Mouse (Mus musculus) T-cell, adult 2 months (primary cell): ENCODE measurements around the gene Dchs1.
"Not testable (repeated sequence)": the region's sequence is repeated elsewhere in the genome, so short reads cannot be mapped to it uniquely, and the experiment has no call there.

Source experiments
- DNase-seq: peaks from one replicate; pipeline ENCODE4 v3.0.0; 2022; ENCODE audit warnings: low spot score

Dchs1 gene

GRCm38 (mm10) chr7:105742539-105743215 is 44.8 kb downstream of the Dchs1 start:
- not testable (repeated sequence) for DNase-seq

DNA sequence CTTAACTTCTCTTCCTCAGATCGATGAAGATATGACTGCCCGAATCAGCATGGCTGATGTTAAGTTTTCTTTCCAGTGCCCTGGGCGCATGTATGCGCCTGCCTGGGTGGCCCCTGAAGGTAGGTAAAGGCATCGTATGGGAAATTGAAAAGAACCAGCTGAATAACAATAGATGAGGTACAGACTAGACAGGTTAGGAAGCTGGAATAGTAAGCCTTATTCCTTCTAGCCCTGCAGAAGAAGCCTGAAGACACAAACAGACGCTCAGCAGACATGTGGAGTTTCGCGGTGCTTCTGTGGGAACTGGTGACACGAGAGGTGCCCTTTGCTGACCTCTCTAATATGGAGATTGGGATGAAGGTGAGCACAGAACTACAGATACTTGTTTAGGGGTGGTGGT is 45.5 kb downstream of the Dchs1 start:
- no peak for DNase-seq

- DNase-seq: no peak
Observed at GRCm38 (mm10) chr7:105740851-105741250, 46.6 kb downstream of the Dchs1 start.

DNA sequence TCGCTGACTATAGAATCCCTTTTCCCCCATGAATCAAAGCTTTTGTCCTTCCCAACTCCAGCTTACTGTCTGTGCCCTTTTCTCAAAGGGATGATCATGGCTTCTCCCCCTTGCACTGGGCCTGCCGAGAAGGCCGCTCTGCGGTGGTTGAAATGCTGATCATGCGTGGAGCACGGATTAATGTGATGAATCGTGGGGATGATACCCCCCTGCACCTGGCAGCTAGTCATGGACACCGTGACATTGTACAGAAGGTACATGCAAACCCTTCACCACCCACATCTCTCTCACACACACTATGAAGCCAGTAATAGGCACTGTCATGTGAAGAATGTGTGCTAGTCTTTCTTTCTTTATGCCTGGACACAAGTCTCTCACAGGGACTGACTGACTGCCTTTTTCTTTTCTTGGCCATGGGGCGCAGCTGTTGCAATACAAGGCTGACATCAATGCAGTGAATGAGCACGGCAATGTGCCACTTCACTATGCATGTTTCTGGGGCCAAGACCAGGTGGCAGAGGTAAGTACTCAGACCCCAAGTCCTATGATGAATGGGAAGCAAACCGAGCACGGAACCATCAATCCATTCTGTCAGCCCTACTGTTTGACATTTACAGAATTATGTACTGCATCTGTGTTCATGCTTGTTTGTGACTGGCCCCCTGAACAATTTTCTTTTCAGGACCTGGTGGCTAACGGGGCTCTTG is 47.2 kb downstream of the Dchs1 start:
- no peak for DNase-seq

- no peak for DNase-seq
Observed at GRCm38 (mm10) chr7:105738948-105739347, 48.5 kb downstream of the Dchs1 start.

GRCm38 (mm10) chr7:105738286-105738685 is 49.2 kb downstream of the Dchs1 start:
- no peak for DNase-seq

DNA sequence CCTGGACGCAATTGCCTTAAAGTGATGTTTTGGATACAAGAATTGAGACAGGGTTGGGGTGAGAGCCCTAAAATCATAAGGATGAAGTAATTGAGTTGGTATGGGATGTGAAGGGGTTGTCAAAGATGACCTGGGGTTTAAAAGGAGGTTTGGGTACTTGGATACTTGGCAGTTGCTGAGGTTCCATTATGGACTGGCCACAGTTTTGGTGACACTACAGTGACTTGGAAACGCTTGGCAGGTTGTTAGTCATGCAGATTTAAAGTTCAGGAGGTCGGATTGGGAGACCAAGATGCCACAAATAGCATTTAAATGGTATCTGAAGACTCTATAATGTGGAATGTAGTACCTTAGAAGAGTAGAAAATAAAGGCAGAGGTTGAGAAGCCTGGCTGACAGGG is 49.8 kb downstream of the Dchs1 start:
- no peak for DNase-seq

DNA sequence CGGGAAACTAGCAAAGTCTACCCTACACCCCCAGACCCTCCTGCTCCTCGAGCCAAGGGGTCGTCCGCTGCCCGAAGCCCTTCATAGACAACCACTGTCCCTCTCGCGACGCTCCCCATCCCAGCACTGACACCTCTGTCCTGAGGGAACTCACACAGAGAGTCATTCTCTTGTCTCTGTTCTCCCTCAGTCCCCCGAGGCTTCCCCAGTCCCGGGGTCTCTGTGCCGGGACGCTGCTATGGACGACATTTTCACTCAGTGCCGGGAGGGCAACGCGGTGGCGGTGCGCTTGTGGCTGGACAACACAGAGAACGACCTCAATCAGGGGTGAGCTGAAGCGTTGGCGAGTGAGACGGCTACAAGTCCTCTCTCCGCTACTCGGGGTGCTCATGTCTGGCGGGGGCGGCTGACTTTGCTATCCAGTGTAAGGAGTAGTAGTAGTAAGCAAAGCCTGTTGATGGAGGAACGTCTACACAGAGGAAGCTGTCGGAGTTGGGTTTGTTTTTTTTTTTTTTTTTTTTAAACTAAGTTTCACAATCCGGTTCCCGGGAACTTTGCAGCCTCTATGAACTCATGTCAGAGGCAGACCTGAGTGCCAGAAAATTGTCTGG is 50.4 kb downstream of the Dchs1 start, which contains the start of gene Rrp8:
Gene Rrp8, minus strand, starts transcription at position 475 of the 611 bp plus-strand sequence.
- DNase-seq: peak; percentile 29

DNA sequence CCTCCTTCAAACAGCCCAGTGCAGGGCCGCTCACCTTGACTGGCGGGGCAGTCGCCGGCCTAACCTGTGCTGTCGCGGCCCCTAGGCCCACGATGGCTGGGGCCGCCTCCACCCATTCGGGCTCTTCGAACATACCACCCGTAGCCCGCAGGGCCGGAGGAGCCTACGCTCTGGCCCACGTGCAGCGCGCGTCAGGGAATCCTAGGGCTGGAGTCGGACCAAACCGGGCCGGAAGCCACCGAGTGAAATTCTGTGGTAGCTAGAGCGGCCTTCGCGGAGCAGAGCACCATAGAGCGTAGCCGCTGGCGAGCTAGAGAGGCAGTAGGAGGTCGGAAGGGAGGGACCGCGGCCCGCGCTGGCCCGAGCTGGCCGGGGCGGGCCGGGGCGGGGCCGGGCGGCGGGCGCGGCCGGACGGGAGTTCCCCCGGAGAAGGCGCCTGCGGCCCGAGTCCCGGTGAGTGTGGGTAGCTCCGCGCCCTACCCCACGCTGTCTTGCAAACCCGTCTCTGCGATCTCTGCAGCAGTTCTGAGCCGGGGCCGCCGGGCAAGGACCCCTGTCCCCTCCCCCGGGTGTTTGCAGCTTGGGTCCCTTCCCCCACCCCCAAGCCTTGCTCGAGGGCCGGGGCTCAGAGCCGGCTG is 51.1 kb downstream of the Dchs1 start, which contains the start of gene Ilk:
Gene Ilk, plus strand, starts transcription at position 329 of the 638 bp plus-strand sequence.
- peak; percentile 84 for DNase-seq

GRCm38 (mm10) chr7:105735464-105735863 is 52.0 kb downstream of the Dchs1 start:
- not testable (repeated sequence) for DNase-seq

GRCm38 (mm10) chr7:105734826-105735225 is 52.6 kb downstream of the Dchs1 start:
- DNase-seq: no peak

- DNase-seq: no peak
Observed at GRCm38 (mm10) chr7:105733836-105734235, 53.6 kb downstream of the Dchs1 start.

- DNase-seq: no peak
Observed at GRCm38 (mm10) chr7:105728701-105729428, 58.6 kb downstream of the Dchs1 start.

DNA sequence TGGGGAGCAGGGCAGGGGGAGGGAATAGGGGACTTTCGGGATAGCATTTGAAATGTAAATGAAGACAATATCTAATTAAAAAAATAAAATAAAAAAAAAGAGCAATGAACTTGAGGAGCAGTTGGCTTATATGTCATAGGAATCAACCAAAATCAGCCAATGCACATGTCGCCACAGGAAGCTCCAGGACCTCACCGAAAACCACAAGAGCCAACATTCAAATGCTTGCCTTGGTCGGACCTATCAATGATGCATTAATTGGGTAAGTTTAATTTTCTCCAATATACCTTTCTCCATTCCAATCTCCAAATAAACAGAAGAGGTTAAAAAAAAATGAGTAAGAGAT is 60.5 kb downstream of the Dchs1 start:
- no peak for DNase-seq

DNA sequence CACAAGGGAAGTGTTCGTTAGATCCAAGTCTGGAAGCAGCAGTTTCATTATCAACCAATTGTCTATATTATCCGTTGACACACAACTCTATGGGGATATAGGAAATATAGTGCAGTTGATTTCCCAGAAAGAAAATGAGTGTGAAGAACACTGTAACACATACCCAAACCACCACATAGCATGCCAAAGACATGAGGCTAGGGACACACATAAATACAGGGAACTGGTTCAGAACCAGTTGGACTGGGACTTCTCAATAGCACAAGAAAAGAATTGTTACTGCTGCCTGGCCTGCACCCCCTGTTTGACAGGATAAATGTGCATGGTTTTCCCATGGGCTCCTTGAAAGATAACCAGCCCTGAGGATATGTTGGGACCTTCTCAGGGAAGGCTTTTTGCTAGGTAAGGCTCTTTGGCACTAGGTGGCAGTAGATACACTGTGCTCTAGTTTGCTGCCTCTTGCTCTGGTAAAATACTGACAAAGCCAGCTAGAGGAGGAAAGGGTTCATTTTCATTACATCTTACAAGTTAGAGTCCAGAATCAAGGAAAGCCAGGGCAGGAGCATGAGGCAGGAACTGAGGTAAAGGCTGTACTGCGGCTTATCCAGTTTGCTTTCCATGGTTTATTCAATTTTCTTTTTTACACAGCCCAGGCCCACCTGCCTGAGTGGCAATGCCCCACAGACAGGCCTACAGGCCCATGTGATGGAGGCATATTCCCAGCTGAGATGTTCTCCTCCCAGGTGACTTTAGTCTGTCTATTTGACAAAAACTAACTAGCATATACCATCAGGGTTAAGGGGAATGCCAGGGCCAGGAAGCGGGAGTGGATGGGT is 61.1 kb downstream of the Dchs1 start:
- DNase-seq: peak; percentile 46

DNA sequence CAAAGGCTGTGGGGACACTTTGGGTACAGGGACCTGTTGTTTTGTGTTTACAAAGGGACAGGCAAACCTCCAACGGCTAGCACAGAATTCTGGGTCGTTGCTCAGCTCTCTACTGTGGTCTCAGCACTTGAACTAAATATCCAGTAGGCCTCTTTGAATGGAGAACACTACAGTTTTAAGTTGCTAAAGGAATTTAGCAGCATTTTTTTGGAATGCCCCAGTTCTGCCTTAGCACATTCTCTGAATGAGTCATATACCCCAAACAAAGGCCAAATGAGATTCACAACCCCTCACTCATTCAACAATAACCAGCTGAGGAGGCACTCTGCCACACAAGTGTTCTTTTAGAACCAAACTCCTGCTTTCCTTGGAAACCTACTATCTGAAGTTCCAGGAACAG is 65.5 kb downstream of the Dchs1 start:
- no peak for DNase-seq

DNA sequence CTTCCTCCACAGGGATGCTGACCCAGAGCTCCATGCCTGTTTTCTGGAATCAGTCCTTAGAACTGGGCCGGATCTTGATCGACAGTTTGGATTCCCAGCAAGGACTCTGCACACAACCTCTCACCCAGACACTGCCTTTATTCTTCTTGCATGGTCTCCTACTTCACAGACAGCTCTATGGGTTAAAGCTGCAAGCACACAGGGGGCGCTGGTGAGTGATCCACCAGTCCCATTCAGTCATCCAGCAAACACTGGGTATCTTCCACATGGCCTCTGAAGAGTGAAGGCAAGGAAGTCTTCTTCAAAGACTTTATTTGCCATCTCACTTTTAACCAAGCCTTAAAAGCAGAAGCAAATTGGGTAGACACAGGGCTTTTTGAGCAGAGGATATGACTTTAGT is 72.1 kb downstream of the Dchs1 start:
- no peak for DNase-seq

- no peak for DNase-seq
Observed at GRCm38 (mm10) chr7:105708733-105709132, 78.7 kb downstream of the Dchs1 start.

GRCm38 (mm10) chr7:105703816-105704215 is 83.6 kb downstream of the Dchs1 start:
- no peak for DNase-seq

- no peak for DNase-seq
Observed at GRCm38 (mm10) chr7:105703184-105703583, 84.3 kb downstream of the Dchs1 start.
